Mouse (Mus musculus) embryonic fibroblast, embryonic 13.5 days (primary cell): ENCODE measurements around the gene Cenpx.

Experiments used
- CTCF ChIP-seq: IDR thresholded peaks from 2 replicates; pipeline ENCODE4 v1.5.1; 2011; ENCODE audit warnings: mild to moderate bottlenecking, control low read depth, low read length, moderate library complexity, borderline replicate concordance; ENCODE audit not compliant: insufficient read depth
- POLR2A ChIP-seq: IDR thresholded peaks from 2 replicates; pipeline ENCODE4 v1.6.1; 2011; ENCODE audit warnings: low read depth, mild to moderate bottlenecking, control low read depth, low read length, moderate library complexity

DNA sequence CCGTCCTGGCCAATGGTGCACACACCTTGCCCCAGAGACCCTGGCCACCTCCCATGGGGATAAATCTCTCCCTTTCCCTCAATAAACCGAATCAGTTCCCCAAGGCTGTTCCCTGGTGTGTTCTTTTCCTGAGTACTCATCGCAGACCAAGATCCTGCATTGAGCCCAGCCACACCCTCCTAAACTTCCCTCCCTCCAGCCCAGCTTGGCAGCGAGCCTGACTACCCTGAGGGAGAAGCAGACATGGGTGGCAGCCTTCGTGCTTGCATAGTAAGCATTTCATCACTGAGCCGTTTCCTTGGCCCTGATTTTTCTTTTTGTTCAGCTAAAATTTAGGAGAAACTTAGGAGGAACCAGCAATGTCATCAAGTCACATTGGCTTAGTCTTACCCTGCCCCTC, 20.0 kb upstream of the Cenpx start:
- no peak for TF ChIP-seq CTCF
- no peak for TF ChIP-seq POLR2A
